Mouse (Mus musculus) T-helper 17 cell (primary cell): Measurements from ENCODE around the gene Ggt1.
"Not testable (repeated sequence)": the region's sequence is repeated elsewhere in the genome, so short reads cannot be mapped to it uniquely, and the experiment has no call there.

Experiments used
- in situ Hi-C, 2 experiments: fragments of 300-600 bp; cut with MboI, MseI; formaldehyde crosslinking; loops; 1 replicate in 1 of 2; 2 replicates in 1 of 2; pipeline ENCODE4 v1.15.1; 2025; ENCODE audit warnings: high pct_unique_total_duplicates in 2 of 2

Ggt1 gene

DNA sequence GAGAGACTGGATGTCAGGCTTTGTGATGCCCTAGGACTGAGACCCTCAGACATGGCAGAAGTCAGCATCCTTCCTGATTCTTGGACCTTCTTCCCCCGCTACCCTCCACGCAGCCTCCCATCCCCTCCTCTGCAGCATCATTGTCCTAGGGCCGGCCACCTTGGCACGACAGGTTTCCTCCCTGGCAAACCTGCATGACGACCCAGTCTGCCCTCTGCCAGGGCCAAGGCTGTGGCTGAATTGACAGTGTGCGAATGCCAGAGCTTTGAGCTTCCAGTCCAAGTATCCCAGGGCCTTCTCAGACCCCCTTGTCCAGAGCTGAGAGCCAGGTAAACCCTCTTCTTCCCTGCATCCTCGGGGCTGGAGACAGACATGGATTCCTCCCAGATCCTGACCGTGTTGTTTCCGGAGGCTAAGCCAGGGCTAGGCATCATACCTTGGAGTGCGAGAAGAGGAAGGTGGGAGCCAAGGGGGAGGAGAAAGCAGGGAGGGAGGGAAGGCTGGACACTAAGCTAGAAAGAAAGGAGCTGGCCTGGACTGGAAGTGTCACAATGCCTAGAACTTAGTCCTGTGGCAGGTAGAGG lies at the start of gene Ggt1:
Gene Ggt1 (plus strand): TSS at position 534 of the 584 bp plus-strand sequence.
- in situ Hi-C loops, result no loop called here

DNA sequence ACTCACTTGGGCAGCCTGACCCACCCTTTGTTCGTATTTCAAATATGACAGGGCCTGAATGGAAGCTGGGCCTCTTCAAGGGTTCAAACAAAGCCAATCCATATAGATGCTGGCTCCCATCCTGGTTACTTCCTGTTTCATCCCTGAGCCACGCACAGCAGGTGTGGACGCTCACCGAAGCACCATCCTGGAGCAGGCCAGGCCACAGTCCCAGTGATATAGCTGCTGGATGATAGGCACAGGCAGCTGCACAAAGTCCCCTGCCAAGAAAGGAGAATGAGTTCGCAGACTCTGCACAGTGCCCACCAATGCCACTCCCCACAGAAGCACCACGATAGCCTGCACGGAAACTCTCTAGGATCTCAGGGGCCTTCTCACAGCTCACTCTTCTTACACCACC lies 49.5 kb upstream of the Ggt1 start:
- in situ Hi-C loops, result no loop called here

DNA sequence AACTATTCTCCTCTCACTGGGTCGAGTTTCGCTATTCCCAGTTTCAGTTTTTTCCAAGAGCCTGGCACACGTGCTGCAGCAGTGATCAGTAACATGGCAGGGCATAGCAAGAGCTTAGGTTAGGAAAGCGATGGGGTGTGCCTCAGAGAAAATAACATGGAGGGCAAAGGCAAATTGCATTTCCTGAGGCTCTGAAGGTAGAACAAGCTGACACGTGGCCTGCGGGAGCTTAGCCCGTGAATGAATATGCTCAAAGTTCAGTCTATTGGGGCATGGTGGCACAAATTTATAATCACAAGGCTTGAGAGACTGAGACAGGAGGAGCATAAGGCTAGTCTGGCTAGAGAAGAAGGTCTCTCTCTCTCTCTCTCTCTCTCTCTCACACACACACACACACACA lies 48.6 kb upstream of the Ggt1 start:
- in situ Hi-C loops, result no loop called here

DNA sequence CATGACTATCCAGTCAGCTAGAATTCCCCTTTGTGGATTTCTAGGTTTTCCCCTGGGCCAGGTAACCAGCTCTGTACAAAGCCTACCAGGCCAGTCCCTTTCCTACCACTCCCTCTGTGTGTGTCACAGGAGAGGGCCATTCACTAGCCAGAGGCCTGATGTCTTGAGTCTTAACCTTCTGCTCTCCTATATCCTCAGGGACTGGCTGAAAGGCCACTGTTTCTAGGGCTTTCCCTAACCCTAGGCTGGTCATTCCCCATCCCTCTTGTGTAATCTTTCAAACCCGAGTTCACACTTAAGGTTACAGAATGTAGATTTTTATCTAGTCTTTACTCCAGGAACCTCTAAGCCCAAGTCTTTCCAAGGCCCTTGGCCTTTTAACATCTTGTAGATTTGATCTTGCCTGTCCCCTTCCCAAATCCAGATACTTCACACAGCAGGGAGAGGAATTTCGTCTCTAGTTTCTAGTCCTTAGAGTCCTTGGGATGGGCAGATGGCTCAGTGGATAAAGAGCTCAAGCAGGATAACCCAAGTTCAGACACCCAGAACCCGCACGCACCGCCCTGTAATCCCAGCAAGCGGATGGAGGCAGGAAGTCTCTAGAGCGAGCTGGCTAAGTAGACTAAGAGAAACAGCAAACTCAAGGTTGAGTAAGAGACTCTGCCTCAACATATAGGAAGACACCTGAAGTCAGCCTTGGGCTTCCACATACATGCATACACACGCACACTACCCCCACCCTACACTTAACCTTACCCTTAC lies 47.9 kb upstream of the Ggt1 start:
- in situ Hi-C loops, result no loop called here

DNA sequence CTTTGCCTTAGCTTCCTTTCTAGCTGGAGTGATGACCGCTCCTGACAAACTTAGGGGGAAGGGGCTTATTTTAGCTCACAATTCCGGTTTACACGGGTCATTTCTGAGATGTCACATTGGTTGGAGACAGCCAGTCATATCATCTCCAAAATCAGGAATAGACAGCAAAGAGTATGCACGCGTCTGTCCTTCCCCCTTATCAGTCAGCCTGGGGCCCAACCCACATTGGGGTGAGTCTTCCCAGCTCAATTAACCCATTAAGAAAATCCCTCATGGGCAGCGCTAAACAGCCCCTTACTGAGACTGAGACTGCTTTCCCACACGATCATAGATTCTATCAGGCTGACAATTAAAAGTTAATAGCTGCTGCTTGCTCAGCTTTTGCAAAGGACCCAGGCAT lies 47.0 kb upstream of the Ggt1 start:
- in situ Hi-C loops, result no loop called here

DNA sequence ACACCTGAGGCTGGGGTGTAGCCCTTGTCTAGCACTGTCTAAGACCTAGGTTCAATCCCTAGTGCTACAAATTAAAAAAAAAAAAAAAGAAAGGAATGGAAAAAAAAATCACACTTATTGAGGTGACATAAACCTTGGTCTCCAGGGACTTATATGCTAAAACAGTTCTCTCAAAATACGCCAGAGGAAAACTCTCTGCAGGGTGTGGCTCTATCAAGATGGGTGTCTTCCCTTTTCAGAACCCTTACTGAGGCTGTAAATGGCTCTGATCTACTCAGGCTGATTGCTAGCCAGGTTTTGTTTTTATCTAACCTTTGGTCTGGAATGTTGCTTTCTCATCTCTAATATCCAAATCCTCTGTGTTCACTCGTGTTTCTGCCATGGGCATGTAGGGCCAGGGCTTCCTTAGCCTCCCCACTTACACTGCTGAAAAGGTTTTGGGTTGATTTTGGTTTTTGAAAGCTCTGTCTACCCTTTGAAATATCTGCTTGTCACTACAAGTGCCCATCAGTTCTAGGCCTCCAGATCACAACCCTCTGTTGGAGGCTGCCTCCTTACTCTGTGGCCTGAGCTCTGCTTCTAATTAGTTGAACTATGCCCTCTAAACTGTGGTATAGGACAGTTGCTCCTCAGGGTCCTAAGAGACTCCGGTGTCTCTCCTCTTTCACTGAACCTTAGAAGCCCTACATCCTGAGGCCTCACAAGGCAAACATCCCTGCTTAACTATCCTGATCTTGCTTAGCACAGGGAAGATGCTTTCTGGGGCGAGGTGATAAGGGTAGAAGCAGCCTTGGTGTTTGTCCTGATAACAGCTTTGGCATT lies 46.0 kb upstream of the Ggt1 start:
- in situ Hi-C loops, result no loop called here

DNA sequence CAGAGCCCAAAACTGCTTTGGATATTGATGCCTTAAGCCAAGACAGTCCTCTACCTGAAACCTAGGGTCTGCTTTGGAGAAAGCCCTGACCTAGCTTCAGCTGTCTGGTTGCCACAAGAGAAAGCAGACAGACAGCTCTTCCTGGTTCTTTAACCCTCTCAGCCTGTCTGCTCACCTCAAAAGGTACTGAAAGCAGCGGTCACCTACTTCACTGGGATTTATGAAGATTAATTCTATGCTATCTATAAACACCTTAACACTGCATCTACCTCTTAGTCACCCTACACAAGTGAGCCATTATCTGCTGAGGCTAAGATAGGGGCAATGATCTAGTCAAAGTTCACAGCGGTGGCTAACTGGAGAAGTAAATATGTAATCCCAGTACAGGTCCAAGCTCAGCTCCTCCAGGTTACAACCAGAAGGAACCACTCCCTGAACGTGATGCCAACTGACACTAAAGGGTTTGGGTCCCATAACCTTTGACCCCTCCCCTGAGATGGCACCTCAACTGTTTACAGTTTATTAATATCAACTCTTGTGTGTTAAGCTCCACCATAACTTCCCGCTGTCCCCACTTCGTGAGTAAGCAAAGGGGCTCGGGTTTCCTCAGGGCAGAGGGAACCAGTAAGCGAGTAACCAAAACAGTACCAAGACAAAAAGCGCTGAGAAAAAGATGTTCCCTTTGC lies 45.2 kb upstream of the Ggt1 start:
- in situ Hi-C loops, result no loop called here

DNA sequence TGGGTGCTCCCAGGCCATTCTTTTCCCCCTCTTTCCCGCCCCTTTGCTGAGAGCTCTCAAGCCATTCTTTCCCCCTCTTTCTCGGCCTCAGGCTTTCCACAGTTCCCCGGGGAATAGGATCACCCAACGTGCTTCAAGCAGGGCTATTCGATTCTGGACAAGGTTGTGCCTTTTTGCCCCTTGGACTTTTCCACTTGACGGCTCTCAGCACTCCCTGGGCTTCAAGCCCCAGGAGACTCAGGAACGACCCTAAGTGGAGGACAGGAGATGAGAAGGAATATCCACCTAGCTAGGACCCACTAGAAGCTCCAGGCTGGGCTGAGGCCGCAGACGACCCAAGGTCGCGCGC lies 44.7 kb upstream of the Ggt1 start:
- in situ Hi-C loops, result no loop called here

DNA sequence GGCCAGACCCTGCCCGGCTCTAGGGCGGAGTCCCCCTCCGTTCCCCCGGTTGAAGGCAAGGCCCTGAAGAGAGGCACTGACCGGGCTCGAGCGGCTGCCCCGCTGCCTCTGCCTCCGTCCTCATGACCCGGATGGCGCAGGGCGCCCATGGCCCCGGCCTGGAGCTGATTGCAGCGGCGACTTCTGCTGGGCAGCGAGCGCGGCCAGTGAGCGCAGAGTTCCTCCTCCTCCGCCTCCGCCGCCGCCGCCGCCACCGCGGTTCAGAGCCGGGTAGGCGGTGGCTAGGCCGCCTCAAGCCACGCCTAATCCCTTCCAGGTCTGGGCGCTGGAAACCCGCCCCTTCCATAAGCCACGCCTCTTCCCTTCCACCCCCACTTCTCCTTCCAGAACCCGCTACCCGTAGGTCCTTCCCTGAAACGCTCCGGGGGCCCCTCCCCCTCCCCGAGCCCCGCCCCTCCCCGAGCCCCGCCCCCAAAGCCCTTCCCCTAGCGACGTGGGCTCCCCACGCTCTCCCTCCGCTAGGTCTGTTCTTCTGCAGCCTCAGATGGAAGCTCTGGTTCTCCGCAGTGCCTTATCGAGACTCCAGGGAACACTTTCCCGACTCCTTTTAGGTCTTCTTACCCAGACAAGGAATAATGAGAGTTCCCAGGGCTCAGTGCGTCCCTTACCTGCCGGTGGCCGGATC lies 44.2 kb upstream of the Ggt1 start, which contains the start of gene Snrpd3:
Gene Snrpd3 (plus strand): TSS at position 479 of the 685 bp plus-strand sequence.
- in situ Hi-C loops, result no loop called here

DNA sequence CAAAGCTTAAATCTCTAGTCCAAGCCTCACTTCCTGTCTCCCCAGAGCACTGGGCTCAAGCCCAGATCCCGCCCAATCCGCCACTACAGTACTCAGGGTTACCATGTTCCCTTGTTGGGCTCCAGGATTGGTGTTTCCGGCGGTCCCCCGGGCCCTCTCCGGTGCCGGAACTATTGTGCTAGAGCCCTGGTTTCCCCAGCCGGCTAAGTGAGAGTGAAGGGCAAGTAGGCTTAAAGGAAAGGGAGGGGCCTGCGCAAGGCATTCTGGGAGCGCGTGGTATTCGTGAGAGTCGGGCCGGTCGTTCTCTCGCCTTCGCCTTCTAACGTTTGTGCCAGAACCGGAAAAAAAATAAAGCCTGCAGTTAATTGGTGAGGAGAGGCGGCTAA lies 43.7 kb upstream of the Ggt1 start, which contains the start of gene Gucd1:
Gene Gucd1 (minus strand): TSS at position 215 of the 386 bp plus-strand sequence.
- in situ Hi-C loops, result no loop called here

DNA sequence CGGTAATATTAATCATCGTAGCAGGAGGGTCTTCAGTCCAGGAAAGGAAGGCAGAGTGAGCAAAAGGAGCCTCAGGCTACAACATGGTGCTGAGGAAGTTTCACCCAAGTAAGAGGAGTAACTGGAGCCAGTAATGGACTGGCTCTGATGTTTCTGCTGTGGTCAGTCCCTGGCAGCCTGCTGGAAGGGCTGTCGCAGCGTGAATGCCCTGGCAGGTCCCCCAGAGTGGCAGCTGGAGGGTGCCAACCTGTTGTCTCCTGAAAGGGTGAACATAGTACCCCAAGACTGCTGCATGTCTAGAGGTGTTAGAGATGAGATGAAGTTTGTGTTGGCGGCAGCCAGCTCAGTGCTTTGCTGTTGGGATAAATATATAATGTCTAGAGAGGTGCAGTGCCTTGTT lies 40.8 kb upstream of the Ggt1 start:
- in situ Hi-C loops, result no loop called here

DNA sequence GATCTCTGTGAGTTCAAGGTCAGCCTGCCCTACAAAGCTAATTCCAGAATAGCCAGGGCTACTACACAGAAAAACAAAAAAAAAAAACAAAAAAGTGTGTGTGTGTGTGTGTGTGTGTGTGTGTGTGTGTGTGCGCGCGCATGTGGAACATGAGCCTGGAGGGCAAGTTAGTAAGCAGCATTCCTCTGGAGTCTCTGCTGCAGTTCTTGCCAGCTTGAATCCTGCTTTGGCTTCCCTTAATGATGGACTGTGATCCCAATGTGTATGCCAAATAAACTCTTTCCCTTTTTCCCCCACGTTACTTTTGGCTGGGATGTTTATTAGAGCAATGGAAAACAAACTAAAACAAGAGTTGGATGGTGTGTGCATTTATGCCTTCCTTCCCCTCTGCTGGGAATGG lies 39.8 kb upstream of the Ggt1 start:
- in situ Hi-C loops, result no loop called here

DNA sequence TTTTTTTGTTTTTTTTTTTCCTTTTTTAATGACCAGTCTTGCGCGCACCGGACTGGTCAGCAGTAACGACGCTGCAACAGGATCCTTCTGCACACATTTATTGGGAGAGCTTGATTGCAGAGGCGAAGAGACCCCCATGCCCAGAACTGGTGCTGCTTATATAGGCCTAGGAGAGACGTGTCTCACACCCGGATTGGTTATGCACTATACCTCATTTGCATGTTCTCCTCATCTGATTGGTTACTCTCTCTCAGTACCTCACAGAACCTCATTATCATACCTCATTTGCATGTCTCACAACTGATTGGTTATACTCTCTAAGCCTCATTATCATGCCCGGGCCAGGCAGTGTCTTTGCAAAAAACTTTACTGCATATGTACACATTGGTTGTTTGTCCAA lies 36.0 kb upstream of the Ggt1 start:
- in situ Hi-C loops, result not testable (repeated sequence)

DNA sequence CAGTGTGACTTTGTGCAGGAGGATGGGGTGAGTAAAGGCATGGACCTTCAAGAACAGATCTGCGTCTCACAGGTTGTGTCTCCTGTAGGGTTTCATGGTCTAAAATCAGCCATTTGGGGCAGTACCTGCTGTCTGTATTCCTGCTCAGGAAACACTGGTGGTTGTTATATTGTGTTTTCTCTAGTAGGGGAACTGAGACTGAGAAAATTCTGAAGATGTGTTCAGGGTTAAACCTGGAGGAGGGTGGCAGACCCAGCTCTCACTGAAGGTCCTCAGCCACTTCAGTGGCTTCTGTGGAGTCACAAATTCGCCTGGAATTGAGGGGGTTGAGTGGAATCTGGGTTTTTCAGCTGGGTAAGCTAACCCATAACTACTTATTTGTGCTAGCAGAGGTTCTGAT lies 31.1 kb upstream of the Ggt1 start:
- in situ Hi-C loops, result no loop called here

DNA sequence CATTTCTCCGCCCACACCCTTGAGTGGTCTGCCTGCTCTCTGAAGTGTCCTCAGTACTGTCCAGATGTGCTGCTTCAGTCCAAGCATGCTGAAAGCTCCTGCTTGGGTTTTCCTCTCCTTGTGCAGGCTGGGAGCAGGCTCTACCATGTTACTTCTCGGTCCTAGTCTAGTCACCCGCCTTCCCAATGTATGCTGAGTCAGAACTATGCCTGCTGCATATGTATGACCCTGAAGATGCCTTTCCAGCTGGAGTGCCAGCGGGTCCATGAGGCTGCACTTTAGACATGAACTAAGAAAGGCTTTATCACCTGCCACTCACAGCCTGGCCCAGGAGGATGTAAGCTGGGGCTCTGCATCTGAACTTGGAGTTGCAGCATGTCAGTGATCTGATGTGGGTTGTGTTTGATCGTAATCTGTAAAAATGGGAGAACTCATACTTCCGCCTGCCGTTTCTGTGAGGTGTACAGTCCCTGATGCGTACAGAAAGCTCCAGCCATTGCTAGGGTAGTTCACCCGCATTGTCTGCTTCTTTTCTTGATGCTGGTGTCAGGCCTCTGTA lies 29.8 kb upstream of the Ggt1 start:
- in situ Hi-C loops, result no loop called here

DNA sequence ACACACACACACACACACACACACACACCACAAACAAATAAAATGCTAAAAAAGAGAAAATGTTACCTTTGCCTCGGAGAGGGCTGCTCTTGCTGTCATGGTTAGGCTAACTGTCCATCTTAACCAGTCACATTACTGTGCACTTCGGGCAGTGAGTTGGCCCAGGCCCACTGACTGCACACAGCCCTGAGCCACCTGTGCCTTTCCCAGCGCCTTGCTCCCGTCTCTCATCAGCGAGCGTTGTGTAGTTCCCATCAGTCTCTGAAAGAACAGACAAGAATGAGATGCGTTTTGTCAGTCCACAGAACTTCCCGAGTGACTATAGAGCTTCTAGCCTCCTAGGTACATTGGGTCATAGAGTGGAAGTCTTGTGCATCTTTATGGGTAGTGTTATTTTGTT lies 27.2 kb upstream of the Ggt1 start:
- in situ Hi-C loops, result no loop called here

DNA sequence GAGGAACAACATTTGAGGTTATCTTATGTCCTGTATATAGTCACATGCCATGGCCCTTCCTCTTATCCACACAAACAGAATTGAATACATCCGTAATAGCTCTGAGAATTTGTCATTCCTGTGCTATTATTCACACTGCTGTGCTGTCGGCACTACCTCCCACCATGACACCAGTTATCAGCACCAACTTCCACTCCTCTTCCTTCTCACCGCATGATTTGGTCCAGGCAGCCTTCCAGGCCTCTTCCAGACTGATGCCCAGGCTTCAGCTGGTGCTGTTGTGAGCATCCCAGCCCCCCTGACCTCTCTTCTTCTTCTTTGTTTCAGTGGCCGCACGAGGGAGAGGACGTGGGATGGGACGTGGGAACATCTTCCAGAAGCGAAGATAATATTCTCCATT lies 26.5 kb upstream of the Ggt1 start:
- in situ Hi-C loops, result no loop called here

DNA sequence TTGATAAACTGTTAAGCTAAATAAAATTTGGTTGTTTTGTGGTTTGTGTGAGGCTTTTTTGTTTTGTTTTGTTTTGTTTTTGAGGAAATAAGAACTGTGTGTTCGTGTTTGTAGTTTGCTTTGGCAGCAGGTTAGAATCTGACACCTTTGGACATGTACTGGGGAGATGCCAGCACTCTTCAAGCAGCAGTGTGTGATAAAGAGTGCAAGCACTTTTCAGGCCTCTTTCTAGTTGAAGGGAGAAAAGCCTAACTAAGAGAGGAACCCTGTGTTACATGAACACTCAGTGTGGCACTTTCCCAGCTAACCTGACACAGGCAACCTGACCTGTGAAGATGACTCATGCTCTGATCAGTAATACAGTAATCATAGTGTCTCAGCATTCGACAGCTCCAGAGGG lies 26.0 kb upstream of the Ggt1 start:
- in situ Hi-C loops, result no loop called here

DNA sequence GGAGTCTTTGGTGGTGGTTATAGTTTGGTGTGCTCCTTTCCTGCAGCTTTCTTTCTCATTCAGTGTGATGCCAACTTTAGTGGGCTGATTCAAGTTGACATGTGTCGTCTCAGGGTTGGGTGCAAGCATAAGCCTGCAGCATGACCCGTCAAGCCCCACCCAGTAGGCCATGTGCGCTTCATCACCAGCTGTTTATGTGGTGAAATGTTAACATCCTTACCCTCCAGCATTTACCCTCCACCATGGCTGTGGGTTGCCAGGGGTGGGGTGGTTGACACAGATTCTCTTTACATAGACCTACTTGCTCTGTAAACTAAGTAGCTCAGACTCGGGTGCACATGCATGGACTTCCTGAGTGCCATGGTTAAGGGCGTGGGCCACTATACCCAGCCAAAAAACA lies 25.3 kb upstream of the Ggt1 start:
- in situ Hi-C loops, result no loop called here

DNA sequence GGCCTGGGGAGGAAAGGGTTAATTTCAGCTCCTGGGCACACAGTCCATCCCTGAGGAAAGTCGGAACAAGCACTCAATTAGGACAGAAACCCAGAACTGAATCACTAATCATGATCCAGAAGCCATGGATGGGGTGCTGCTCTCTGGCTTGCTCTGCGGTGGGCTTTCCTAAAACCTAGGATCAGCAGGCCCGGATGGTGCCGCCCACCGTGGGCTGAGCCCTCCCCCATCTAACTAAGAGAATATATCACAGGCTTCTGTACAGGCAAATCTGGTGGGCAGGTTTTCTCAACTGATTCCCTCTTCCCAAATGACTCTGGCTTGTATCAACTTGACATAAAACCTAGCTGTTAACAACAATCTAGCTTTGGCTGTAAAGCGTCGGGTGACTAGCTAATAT lies 13.5 kb upstream of the Ggt1 start:
- in situ Hi-C loops, result no loop called here

DNA sequence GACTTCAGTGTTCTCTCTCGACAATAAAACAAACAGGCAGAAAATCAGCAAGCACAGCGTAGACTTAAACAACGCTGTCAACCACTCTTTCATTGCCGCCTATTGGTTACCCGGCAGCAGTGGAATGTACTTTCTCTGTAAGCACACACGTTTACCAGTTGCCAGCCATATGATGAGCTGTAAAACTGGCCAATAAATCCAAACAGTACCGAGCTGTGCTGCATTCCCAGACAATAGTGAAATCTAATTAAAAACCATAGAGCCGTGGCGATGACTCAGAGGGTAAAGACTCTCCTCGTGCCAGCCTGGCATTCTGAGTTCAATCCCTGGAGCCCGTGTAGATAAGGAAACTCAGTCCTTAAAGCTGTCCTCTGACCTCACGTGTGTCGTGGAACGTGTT lies 12.9 kb upstream of the Ggt1 start:
- in situ Hi-C loops, result no loop called here
